Mouse (Mus musculus) layer of hippocampus, adult 11-12 months (tissue): ENCODE results near the gene Tmem88.

ENCODE experiments used
- DNase-seq: peaks from one replicate; pipeline ENCODE4 v3.0.0; 2022; ENCODE audit warnings: low spot score

The Tmem88 gene

GRCm38 (mm10) chr11:69379600-69379999 lies 18.4 kb downstream of the Tmem88 start:
- DNase-seq, result no peak

- no peak for DNase-seq
Measured at GRCm38 (mm10) chr11:69377766-69378165, 20.3 kb downstream of the Tmem88 start.

- DNase-seq, result no peak
Measured at GRCm38 (mm10) chr11:69375646-69376045, 22.4 kb downstream of the Tmem88 start.

- DNase-seq, result no peak
Measured at GRCm38 (mm10) chr11:69373223-69373965, 24.6 kb downstream of the Tmem88 start.

- no peak for DNase-seq
Measured at GRCm38 (mm10) chr11:69372780-69373170, 25.3 kb downstream of the Tmem88 start.

GRCm38 (mm10) chr11:69372056-69372779 lies 25.8 kb downstream of the Tmem88 start:
- peak; percentile 85 for DNase-seq

- DNase-seq, result no peak
Measured at GRCm38 (mm10) chr11:69371601-69372000, 26.4 kb downstream of the Tmem88 start.

- no peak for DNase-seq
Measured at GRCm38 (mm10) chr11:69370817-69371215, 27.2 kb downstream of the Tmem88 start.

- DNase-seq, result no peak
Measured at GRCm38 (mm10) chr11:69369990-69370816, 27.8 kb downstream of the Tmem88 start.

GRCm38 (mm10) chr11:69369215-69369989 lies 28.6 kb downstream of the Tmem88 start, which contains the start of gene Chd3:
TSS of gene Chd3 (minus strand) at chr11:69369406.
- no peak for DNase-seq

GRCm38 (mm10) chr11:69368356-69369214 lies 29.4 kb downstream of the Tmem88 start:
- peak; percentile 32 for DNase-seq

- DNase-seq, result peak; percentile 43
Measured at GRCm38 (mm10) chr11:69367616-69368355, 30.2 kb downstream of the Tmem88 start.

- peak; percentile 33 for DNase-seq
Measured at GRCm38 (mm10) chr11:69366855-69367615, 31.0 kb downstream of the Tmem88 start.

GRCm38 (mm10) chr11:69366157-69366854 lies 31.7 kb downstream of the Tmem88 start:
- peak; percentile 95 for DNase-seq

GRCm38 (mm10) chr11:69365722-69366121 lies 32.3 kb downstream of the Tmem88 start:
- DNase-seq, result no peak

- DNase-seq, result peak; percentile 93
Measured at GRCm38 (mm10) chr11:69364910-69365309, 33.1 kb downstream of the Tmem88 start.

GRCm38 (mm10) chr11:69364376-69364775 lies 33.7 kb downstream of the Tmem88 start:
- no peak for DNase-seq

- no peak for DNase-seq
Measured at GRCm38 (mm10) chr11:69362479-69362878, 35.6 kb downstream of the Tmem88 start.

GRCm38 (mm10) chr11:69362021-69362420 lies 36.0 kb downstream of the Tmem88 start:
- no peak for DNase-seq
